Mouse (Mus musculus) heart, adult 2 months (tissue): ENCODE data around the gene Zfp62.

Experiments used
- CTCF ChIP-seq: fragments of 200-600 bp; IDR thresholded peaks from 2 replicates; pipeline ENCODE4 v1.8.1; 2022; ENCODE audit warnings: antibody characterized with exemption, mild to moderate bottlenecking, moderate library complexity
- EP300 ChIP-seq: fragments of 200-500 bp; IDR thresholded peaks from 2 replicates; pipeline ENCODE4 v1.6.1; 2011; ENCODE audit warnings: low read depth, low read length, control low read depth; ENCODE audit not compliant: insufficient read depth

DNA sequence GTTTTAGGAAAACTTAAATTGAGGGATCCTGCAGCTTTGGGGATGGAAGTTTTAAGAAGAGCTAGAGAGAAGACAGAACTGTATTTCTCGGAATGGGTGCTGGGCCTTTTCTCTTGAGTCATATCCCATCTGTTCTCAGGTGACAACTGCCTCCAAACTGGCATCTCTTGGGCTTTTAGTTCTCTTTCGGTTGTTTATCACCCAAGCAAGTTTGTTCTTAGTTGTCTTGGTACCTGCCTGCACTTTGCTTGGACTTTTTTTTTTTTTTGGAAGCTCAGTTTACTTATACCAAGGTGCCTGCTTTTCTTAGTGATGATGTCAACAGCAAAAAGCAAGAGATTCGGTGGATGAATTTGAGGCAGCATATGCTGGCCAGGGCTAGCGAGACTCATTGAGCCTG is 43.4 kb downstream of the Zfp62 start:
- no peak for TF ChIP-seq CTCF
- no peak for TF ChIP-seq EP300
